Mouse (Mus musculus) myocyte (in vitro differentiated cells): ENCODE measurements around the gene Sin3b.

Experiments used
- CEBPB ChIP-seq: IDR thresholded peaks from 2 replicates; pipeline ENCODE4 v1.6.1; 2011; ENCODE audit warnings: mild to moderate bottlenecking, moderate library complexity; ENCODE audit not compliant: poor library complexity, insufficient read depth, severe bottlenecking
- E2F4 ChIP-seq: IDR thresholded peaks from one replicate; pipeline ENCODE4 v1.6.1; 2011; ENCODE audit warnings: mild to moderate bottlenecking, control low read depth, moderate library complexity; ENCODE audit not compliant: insufficient read depth
- MAX ChIP-seq: IDR thresholded peaks from one replicate; pipeline ENCODE4 v1.6.1; 2011; ENCODE audit warnings: low read depth, mild to moderate bottlenecking, control low read depth
- MYOD1 ChIP-seq, 3 experiments: IDR thresholded peaks; one replicate each; pipeline ENCODE4 v1.6.1; 2011; ENCODE audit warnings: control low read depth in 2 of 3, low read depth in 2 of 3, mild to moderate bottlenecking in 2 of 3, moderate library complexity in 1 of 3; ENCODE audit not compliant: insufficient read length in 2 of 3, control insufficient read depth in 1 of 3
- MYOG ChIP-seq, 3 experiments: IDR thresholded peaks; one replicate each; pipeline ENCODE4 v1.6.1; 2011; ENCODE audit warnings: control low read depth in 2 of 3, low read depth in 2 of 3, mild to moderate bottlenecking in 2 of 3; ENCODE audit not compliant: insufficient read length in 2 of 3, control insufficient read depth in 1 of 3, insufficient read depth in 1 of 3
- POLR2A ChIP-seq: IDR thresholded peaks from one replicate; pipeline ENCODE4 v1.6.1; 2011; ENCODE audit warnings: low read depth, mild to moderate bottlenecking, control low read depth, moderate library complexity; ENCODE audit not compliant: insufficient read length
- POLR2AphosphoS2 ChIP-seq: IDR thresholded peaks from one replicate; pipeline ENCODE4 v1.6.1; 2011; ENCODE audit warnings: low read depth, control low read depth; ENCODE audit not compliant: insufficient read length
- REST ChIP-seq: IDR thresholded peaks from one replicate; pipeline ENCODE4 v1.6.1; 2011; ENCODE audit warnings: mild to moderate bottlenecking, control low read depth, moderate library complexity; ENCODE audit not compliant: insufficient read depth, insufficient read length
- SRF ChIP-seq: IDR thresholded peaks from one replicate; pipeline ENCODE4 v1.6.1; 2011; ENCODE audit warnings: low read depth; ENCODE audit not compliant: control insufficient read depth, insufficient read length
- TCF12 ChIP-seq: IDR thresholded peaks from one replicate; pipeline ENCODE4 v1.6.1; 2011; ENCODE audit warnings: mild to moderate bottlenecking, control low read depth; ENCODE audit not compliant: poor library complexity, insufficient read depth, severe bottlenecking
- TCF3 ChIP-seq: IDR thresholded peaks from one replicate; pipeline ENCODE4 v1.6.1; 2011; ENCODE audit warnings: low read depth, control low read depth; ENCODE audit not compliant: insufficient read length
- USF1 ChIP-seq: IDR thresholded peaks from one replicate; pipeline ENCODE4 v1.6.1; 2011; ENCODE audit warnings: low read depth, mild to moderate bottlenecking, control low read depth, moderate library complexity

DNA sequence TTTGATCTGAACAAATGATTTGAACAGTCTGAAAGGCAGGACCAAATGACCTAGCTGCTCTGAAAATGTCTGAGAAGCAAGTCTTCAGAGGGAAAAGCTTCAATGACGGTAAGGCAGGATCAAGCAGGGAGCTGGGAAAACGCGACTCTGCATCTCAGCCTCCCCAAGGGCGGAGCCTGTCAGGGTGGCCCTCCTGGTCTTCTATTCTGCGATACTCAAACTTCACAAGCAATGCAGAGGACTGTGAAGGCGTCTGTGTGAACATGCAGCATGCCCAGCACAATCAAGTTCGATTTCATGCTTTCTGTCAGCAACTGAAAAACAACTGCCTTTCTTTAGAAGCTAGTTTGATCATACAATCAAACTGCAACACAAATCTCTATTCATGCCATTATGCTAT is 43.7 kb downstream of the Sin3b start:
- no peak for TF ChIP-seq USF1
- no peak for TF ChIP-seq REST
- TF ChIP-seq E2F4: no peak
- no peak for TF ChIP-seq POLR2A
- TF ChIP-seq MYOD1 (IDR thresholded peaks at IDR 0.05; ENCODE audit: control insufficient read depth in 1 of 3, insufficient read length in 2 of 3, low read depth in 2 of 3): no peak
- TF ChIP-seq MAX: no peak
- TF ChIP-seq POLR2AphosphoS2: no peak
- no peak for TF ChIP-seq CEBPB
- TF ChIP-seq TCF12: no peak
- no peak for TF ChIP-seq MYOG (IDR thresholded peaks at IDR 0.05; ENCODE audit: control insufficient read depth in 1 of 3, insufficient read depth in 1 of 3, insufficient read length in 2 of 3, low read depth in 2 of 3)
- TF ChIP-seq TCF3: no peak
- no peak for TF ChIP-seq SRF
